In the genomic region with DNA sequence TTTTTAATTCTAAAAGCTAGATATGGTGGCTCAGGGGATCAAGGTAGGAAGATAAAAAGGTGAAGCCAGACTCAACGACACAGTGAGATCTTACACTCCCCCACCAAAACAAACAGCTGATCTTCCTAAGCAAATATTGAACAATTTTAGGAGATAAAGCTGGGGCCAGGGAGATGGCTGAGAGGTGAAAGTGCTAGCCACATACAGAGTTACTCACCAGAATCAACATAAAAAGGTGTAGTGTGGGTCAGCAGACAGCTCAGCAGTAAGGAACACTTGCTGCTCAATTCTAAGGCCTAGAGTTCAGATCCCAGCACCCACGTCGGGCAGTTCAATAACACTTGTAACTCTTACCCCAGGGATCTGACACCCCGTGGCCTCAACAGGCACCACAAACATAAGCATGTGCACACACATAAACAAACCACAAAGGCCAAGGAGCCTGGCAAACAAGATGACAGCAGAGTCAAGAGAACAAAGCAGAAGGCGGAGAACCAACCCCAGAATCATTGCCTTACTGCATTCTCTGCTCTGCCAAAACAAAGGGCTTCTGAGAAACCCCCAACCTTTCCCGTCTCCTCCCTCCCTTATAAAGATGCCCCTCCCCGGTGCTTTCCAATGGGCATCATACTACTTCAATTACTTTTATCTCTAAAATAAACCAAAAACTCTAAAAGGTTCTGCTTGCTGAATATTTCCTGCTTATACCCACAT, we compare ENCODE assay signal across 17 mouse cellular contexts. TPM values are rescaled to one million over a fixed set of nuclear protein-coding genes. Genes with fewer than 3 reads are reported as not detected.
DNase-seq lines count a peak whose midpoint lies in the region; ATAC-seq and TF ChIP-seq lines count a peak whose summit lies in the region.
"Had no signal": no experiment of that assay in that cellular context is flagged by ENCODE, and none has a peak within 500 bp of the region (broad histone marks: within the 10 kb centered on the region; RNA-seq: fewer than 3 reads in every experiment).

No protein-coding gene starts in this region.

- DNase-seq in liver, adult 2 months (ENCODE audit: extremely low read depth, low read depth, low spot score), result peak; percentile 97
- DNase-seq in liver (no peak), ES-CJ7 (ENCODE audit: low read depth, low spot score) (peak; percentile 17)
- DNase-seq in liver, embryonic 13.5 days, result no peak
- DNase-seq in thymus, adult 2 months, result no peak
- DNase-seq in lung, adult 18-20 months, result no peak
- DNase-seq in ovary, postnatal 14 days (ENCODE audit: low spot score), result no peak
- DNase-seq: adrenal gland, postnatal 25 days; cerebellum, postnatal 10 days; kidney, postnatal 10 days; layer of hippocampus, adult 9-11 months; left cerebral cortex, postnatal 4 days had no signal

- no peaks in the 10 kb centered on the region for H3K36me3 ChIP-seq in liver, adult 2 months (ENCODE audit: control insufficient read depth, insufficient read depth, low read length)
- no peaks in the 10 kb centered on the region for H3K36me3 ChIP-seq in liver, embryonic 13.5 days
- H3K36me3 ChIP-seq in stomach, embryonic 15.5 days, result no peaks in the 10 kb centered on the region
- no peaks in the 10 kb centered on the region for H3K36me3 ChIP-seq in thymus, adult 2 months (ENCODE audit: control insufficient read depth, insufficient read depth, low read length)
- H3K36me3 ChIP-seq: heart, embryonic 15.5 days had no signal

- 22% methylated on average over 7 of the region's 7 CpGs for WGBS in liver, adult 2 months
- WGBS in liver, embryonic 13.5 days (ENCODE audit: insufficient replicate concordance), result 55% methylated on average over 7 of the region's 7 CpGs
- WGBS in stomach, embryonic 15.5 days, result 60% methylated on average over 7 of the region's 7 CpGs
- 57% methylated on average over 7 of the region's 7 CpGs for WGBS in thymus, adult 2 months

- H3K4me2 ChIP-seq in liver, embryonic 13.5 days, result no peak overlapping the region
- no peak overlapping the region for H3K4me2 ChIP-seq in stomach, embryonic 15.5 days
- H3K4me2 ChIP-seq: heart, embryonic 15.5 days had no signal

- no peak for TF ChIP-seq POLR2A in liver, adult 2 months (IDR thresholded peaks at IDR 0.05; ENCODE audit: extremely low read depth, insufficient read depth, low read length)
- TF ChIP-seq POLR2A in thymus, adult 2 months (IDR thresholded peaks at IDR 0.05; ENCODE audit: control insufficient read depth, extremely low read depth, insufficient read depth, low read length, poor library complexity), result no peak

- no peak for TF ChIP-seq CTCF in liver, adult 2 months (IDR thresholded peaks at IDR 0.05; ENCODE audit: low read depth, low read length)
- no peak for TF ChIP-seq CTCF in thymus, adult 2 months (IDR thresholded peaks at IDR 0.05; ENCODE audit: borderline replicate concordance, control insufficient read depth, extremely low read depth, insufficient read depth, low read length, poor library complexity)

- H3K27ac ChIP-seq in liver, adult 2 months (replicated peaks; ENCODE audit: insufficient read depth, low read depth, low read length), result peak overlapping the region; percentile 79
- H3K27ac ChIP-seq in liver, embryonic 13.5 days, result peak overlapping the region; percentile 59
- no peak overlapping the region for H3K27ac ChIP-seq in stomach, embryonic 15.5 days
- no peak overlapping the region; the same call in 1 of the 2 replicates for H3K27ac ChIP-seq in thymus, adult 2 months (ENCODE audit: control insufficient read depth, insufficient read depth, low read length)
- H3K27ac ChIP-seq: heart, embryonic 15.5 days had no signal

- ATAC-seq in liver, embryonic 13.5 days (ENCODE audit: low read depth), result peak; percentile 67; the same call in 1 of the 2 replicates
- peak; percentile 34; the same call in 1 of the 2 replicates for ATAC-seq in stomach, embryonic 15.5 days (ENCODE audit: insufficient read depth, low FRiP score, low read depth)

- H3K4me1 ChIP-seq in liver, adult 2 months (ENCODE audit: control insufficient read depth, insufficient read depth, low read length), result peaks cover 28% of the 10 kb centered on the region
- H3K4me1 ChIP-seq in liver, embryonic 13.5 days (replicated peaks), result peaks cover 18% of the 10 kb centered on the region; the same call in 1 of the 2 replicates
- H3K4me1 ChIP-seq in stomach, embryonic 15.5 days, result 0 out of 2 replicates have a peak, but pooled peaks cover 10% of the 10 kb centered on the region
- peaks cover 9% of the 10 kb centered on the region for H3K4me1 ChIP-seq in thymus, adult 2 months (replicated peaks; ENCODE audit: control insufficient read depth, insufficient read depth, low read length)
- H3K4me1 ChIP-seq: megakaryocyte, embryonic 14.5 days had no signal

- H3K9ac ChIP-seq in liver, adult 2 months (ENCODE audit: low read depth, low read length), result no peak overlapping the region
- no peak overlapping the region for H3K9ac ChIP-seq in liver, embryonic 13.5 days
- H3K9ac ChIP-seq in stomach, embryonic 15.5 days, result no peak overlapping the region
- H3K9ac ChIP-seq: heart, embryonic 15.5 days had no signal

- H3K27me3 ChIP-seq in liver, adult 2 months (ENCODE audit: control insufficient read depth, insufficient read depth, low read length), result no peaks in the 10 kb centered on the region
- H3K27me3 ChIP-seq in liver, embryonic 13.5 days, result no peaks in the 10 kb centered on the region
- H3K27me3 ChIP-seq in stomach, embryonic 15.5 days (replicated peaks), result no peaks in the 10 kb centered on the region
- no peaks in the 10 kb centered on the region for H3K27me3 ChIP-seq in thymus, adult 2 months (ENCODE audit: control insufficient read depth, insufficient read depth, low read length)
- H3K27me3 ChIP-seq: CH12.LX; heart, embryonic 15.5 days had no signal

- no peaks in the 10 kb centered on the region for H3K9me3 ChIP-seq in liver, embryonic 13.5 days (replicated peaks)
- H3K9me3 ChIP-seq in stomach, embryonic 15.5 days, result no peaks in the 10 kb centered on the region
- H3K9me3 ChIP-seq: heart, embryonic 15.5 days; megakaryocyte, embryonic 14.5 days had no signal

- H3K4me3 ChIP-seq in liver, adult 2 months (ENCODE audit: insufficient read depth, low read depth, low read length), result no peak overlapping the region
- no peak overlapping the region for H3K4me3 ChIP-seq in liver, embryonic 13.5 days (replicated peaks)
- H3K4me3 ChIP-seq in stomach, embryonic 15.5 days (replicated peaks), result no peak overlapping the region
- H3K4me3 ChIP-seq in thymus, adult 2 months (ENCODE audit: control insufficient read depth, insufficient read depth, low read length), result no peak overlapping the region
- H3K4me3 ChIP-seq: erythroblast, embryonic 14.5 days; heart, embryonic 15.5 days; megakaryocyte, embryonic 14.5 days had no signal

- H3K79me2 ChIP-seq in liver, adult 2 months (ENCODE audit: control insufficient read depth, insufficient read depth, low read length), result peaks cover 45% of the 10 kb centered on the region

RNA-seq across cellular contexts. Expression of a gene that starts 25.3 kb away (rescaled TPM):
- 74.4 and 94.2 TPM in 2 replicates for total RNA-seq in liver, adult 2 months (2014; rRNA removed)
- 38.4 and 41.2 TPM in 2 replicates for polyA plus RNA-seq in liver, adult 2 months (2012; rRNA removed)
- polyA plus RNA-seq in liver, embryonic 13.5 days (2015; fragmentation: Nextera tagmentation; extraction: Ambion mirVana), result 5.1 and 6.7 TPM in 2 replicates
- 31.8 and 39.3 TPM in 2 replicates for polyA plus RNA-seq in stomach, embryonic 15.5 days (2015; fragmentation: Nextera tagmentation; extraction: Ambion mirVana)
- polyA plus RNA-seq in thymus, adult 2 months (2012; rRNA removed), result 21.5 and 23.9 TPM in 2 replicates
- polyA plus RNA-seq: erythroblast, embryonic 14.5 days had no signal

Comparison
In these comparisons a context has a peak if more than half of its experiments do, and no peak if none do; other contexts are left out.
1. DNase-seq: peak in liver, adult 2 months (single experiment) and ES-CJ7 (single experiment); none in liver (single experiment), liver, embryonic 13.5 days (single experiment), thymus, adult 2 months (single experiment), lung, adult 18-20 months (0 of 2) and ovary, postnatal 14 days (single experiment).
2. H3K27ac ChIP-seq: peak in liver, adult 2 months (single experiment) and liver, embryonic 13.5 days (single experiment); none in stomach, embryonic 15.5 days (single experiment) and thymus, adult 2 months (single experiment).